In genomic region chr12:16847204-16847792, GRCm38 (mm10) we compare ENCODE assay signal across 20 mouse cellular contexts. TPM values are rescaled to one million over a fixed set of nuclear protein-coding genes. Genes with fewer than 3 reads are reported as not detected.
DNase-seq lines count a peak whose midpoint lies in the region; ATAC-seq lines count a peak whose summit lies in the region.
"Had no signal": no experiment of that assay in that cellular context is flagged by ENCODE, and none has a peak within 500 bp of the region (broad histone marks: within the 10 kb centered on the region; RNA-seq: fewer than 3 reads in every experiment).

No protein-coding gene starts in this region.

- ATAC-seq in heart, embryonic 12.5 days (ENCODE audit: insufficient number of reproducible peaks, low FRiP score): no peak
- peak; percentile 37 for ATAC-seq in granulocyte monocyte progenitor cell, adult 5-6 weeks (replicated peaks; ENCODE audit: poor library complexity, severe bottlenecking)
- ATAC-seq: intestine, embryonic 15.5 days; liver, embryonic 12.5 days had no signal

- H3K4me3 ChIP-seq in heart, embryonic 12.5 days: no peak overlapping the region
- H3K4me3 ChIP-seq: gastrocnemius, adult 2 months; heart, embryonic 13.5 days; hindbrain, embryonic 13.5 days; intestine, embryonic 15.5 days; kidney, embryonic 15.5 days; limb, embryonic 10.5 days; liver, embryonic 12.5 days; neural tube, embryonic 13.5 days had no signal

- H3K4me2 ChIP-seq in heart, embryonic 12.5 days: no peak overlapping the region
- H3K4me2 ChIP-seq: heart, embryonic 13.5 days; hindbrain, embryonic 13.5 days; intestine, embryonic 15.5 days; kidney, embryonic 15.5 days; liver, embryonic 12.5 days; neural tube, embryonic 13.5 days had no signal

- H3K4me1 ChIP-seq in heart, embryonic 12.5 days (replicated peaks): peaks cover 29% of the 10 kb centered on the region
- H3K4me1 ChIP-seq: hindbrain, embryonic 13.5 days; liver, embryonic 12.5 days had no signal

- 72% methylated on average over 4 of the region's 4 CpGs for WGBS in heart, embryonic 12.5 days

- H3K36me3 ChIP-seq in heart, embryonic 12.5 days: no peaks in the 10 kb centered on the region
- H3K36me3 ChIP-seq: G1E; heart, embryonic 13.5 days; hindbrain, embryonic 13.5 days; intestine, embryonic 15.5 days; kidney, embryonic 15.5 days; limb, embryonic 10.5 days; liver, embryonic 12.5 days; neural tube, embryonic 13.5 days had no signal

- no peaks in the 10 kb centered on the region for H3K9me3 ChIP-seq in heart, embryonic 12.5 days (replicated peaks)
- H3K9me3 ChIP-seq: G1E; heart, embryonic 13.5 days; hindbrain, embryonic 13.5 days; intestine, embryonic 15.5 days; kidney, embryonic 15.5 days; limb, embryonic 10.5 days; liver, embryonic 12.5 days; neural tube, embryonic 13.5 days had no signal

- H3K9ac ChIP-seq in heart, embryonic 12.5 days: no peak overlapping the region
- H3K9ac ChIP-seq: heart, embryonic 13.5 days; hindbrain, embryonic 13.5 days; intestine, embryonic 15.5 days; kidney, embryonic 15.5 days; liver, embryonic 12.5 days; neural tube, embryonic 13.5 days had no signal

- intact Hi-C loops in heart, postnatal 14 days (cut with DNase I): no loop called here
- intact Hi-C loops in gastrocnemius, postnatal 14 days (cut with DNase I; ENCODE audit: low total_unique reads): no loop called here

- H3K27me3 ChIP-seq in heart, embryonic 12.5 days (replicated peaks): no peaks in the 10 kb centered on the region
- H3K27me3 ChIP-seq: heart, embryonic 13.5 days; hindbrain, embryonic 13.5 days; intestine, embryonic 15.5 days; kidney, embryonic 15.5 days; liver, embryonic 12.5 days; neural tube, embryonic 13.5 days had no signal

- peak overlapping the region; percentile 26; the same call in 1 of the 2 replicates for H3K27ac ChIP-seq in heart, embryonic 12.5 days (ENCODE audit: poor library complexity, severe bottlenecking)
- H3K27ac ChIP-seq: heart, embryonic 13.5 days; hindbrain, embryonic 13.5 days; intestine, embryonic 15.5 days; kidney, embryonic 15.5 days; limb, embryonic 10.5 days; liver, embryonic 12.5 days; neural tube, embryonic 13.5 days had no signal

- no peak for DNase-seq in heart, postnatal 14 days
- DNase-seq in 416B (ENCODE audit: low read depth): peak; percentile 44
- peak; percentile 77 for DNase-seq in lung, postnatal 25 days (ENCODE audit: low spot score)
- no peak for DNase-seq in gastrocnemius, postnatal 14 days
- no peak for DNase-seq in urinary bladder, adult 2 months (ENCODE audit: low spot score)
- DNase-seq: cerebellum, adult 8-10 months; gastrocnemius, adult 2 months; midbrain, embryonic 14.5 days; spleen, adult 18-20 months; thymus, postnatal 25 days had no signal

RNA-seq across cellular contexts. Expression of gene E2f6, which starts 36.5 kb away (rescaled TPM):
- polyA plus RNA-seq in heart, embryonic 12.5 days (2016; fragmentation: Nextera tagmentation; extraction: Ambion mirVana): 62.7 and 63.4 TPM in 2 replicates
- total RNA-seq in heart, postnatal 14 days (2021): 10 to 100 TPM; 57.2 to 60.7 TPM
- 41.0 and 41.9 TPM in 2 replicates for total RNA-seq in granulocyte monocyte progenitor cell, adult 5-6 weeks (2014; fragmentation: Nextera tagmentation)
- total RNA-seq in granulocyte monocyte progenitor cell, adult 5-6 weeks (2017): 38.8 and 43.9 TPM in 2 replicates
- total RNA-seq in gastrocnemius, postnatal 14 days (2021): 10 to 100 TPM; 55.0 to 62.3 TPM
- polyA plus RNA-seq in urinary bladder, adult 2 months (2012; rRNA removed): 26.5 and 27.9 TPM in 2 replicates

RNA-seq across cellular contexts. Expression of gene Greb1, which starts 46.6 kb away (rescaled TPM):
- polyA plus RNA-seq in heart, embryonic 12.5 days (2016; fragmentation: Nextera tagmentation; extraction: Ambion mirVana): 1.7 and 3.7 TPM in 2 replicates
- total RNA-seq in heart, postnatal 14 days (2021): under 1 TPM; 0.19 to 0.90 TPM
- 0.49 TPM in 1 of 2 replicates, not detected in the other for total RNA-seq in granulocyte monocyte progenitor cell, adult 5-6 weeks (2014; fragmentation: Nextera tagmentation)
- total RNA-seq in granulocyte monocyte progenitor cell, adult 5-6 weeks (2017): 0.13 and 0.26 TPM in 2 replicates
- 1 to 10 TPM in 1 of 2 experiments, under 1 TPM in 1; 0.70 to 1.1 TPM for total RNA-seq in gastrocnemius, postnatal 14 days (2021)
- polyA plus RNA-seq in urinary bladder, adult 2 months (2012; rRNA removed): 0.29 and 0.35 TPM in 2 replicates
- polyA plus RNA-seq: G1E had no signal

RNA-seq across cellular contexts. Expression of gene Rock2, which starts 47.4 kb away (rescaled TPM):
- polyA plus RNA-seq in heart, embryonic 12.5 days (2016; fragmentation: Nextera tagmentation; extraction: Ambion mirVana): 29.7 and 32.0 TPM in 2 replicates
- 10 to 100 TPM; 83.6 to 87.4 TPM for total RNA-seq in heart, postnatal 14 days (2021)
- 43.1 and 49.4 TPM in 2 replicates for total RNA-seq in granulocyte monocyte progenitor cell, adult 5-6 weeks (2014; fragmentation: Nextera tagmentation)
- 65.1 and 65.9 TPM in 2 replicates for total RNA-seq in granulocyte monocyte progenitor cell, adult 5-6 weeks (2017)
- 10 to 100 TPM; 71.6 to 76.3 TPM for total RNA-seq in gastrocnemius, postnatal 14 days (2021)
- 42.1 and 52.0 TPM in 2 replicates for polyA plus RNA-seq in urinary bladder, adult 2 months (2012; rRNA removed)

Comparison
In these comparisons a context has a peak if more than half of its experiments do, and no peak if none do; other contexts are left out.
1. DNase-seq: peak in 416B (single experiment) and lung, postnatal 25 days (single experiment); none in heart, postnatal 14 days (0 of 2), gastrocnemius, postnatal 14 days (single experiment) and urinary bladder, adult 2 months (single experiment).